Comparison of ENCODE assay signal across 11 mouse cellular contexts in the genomic region with DNA sequence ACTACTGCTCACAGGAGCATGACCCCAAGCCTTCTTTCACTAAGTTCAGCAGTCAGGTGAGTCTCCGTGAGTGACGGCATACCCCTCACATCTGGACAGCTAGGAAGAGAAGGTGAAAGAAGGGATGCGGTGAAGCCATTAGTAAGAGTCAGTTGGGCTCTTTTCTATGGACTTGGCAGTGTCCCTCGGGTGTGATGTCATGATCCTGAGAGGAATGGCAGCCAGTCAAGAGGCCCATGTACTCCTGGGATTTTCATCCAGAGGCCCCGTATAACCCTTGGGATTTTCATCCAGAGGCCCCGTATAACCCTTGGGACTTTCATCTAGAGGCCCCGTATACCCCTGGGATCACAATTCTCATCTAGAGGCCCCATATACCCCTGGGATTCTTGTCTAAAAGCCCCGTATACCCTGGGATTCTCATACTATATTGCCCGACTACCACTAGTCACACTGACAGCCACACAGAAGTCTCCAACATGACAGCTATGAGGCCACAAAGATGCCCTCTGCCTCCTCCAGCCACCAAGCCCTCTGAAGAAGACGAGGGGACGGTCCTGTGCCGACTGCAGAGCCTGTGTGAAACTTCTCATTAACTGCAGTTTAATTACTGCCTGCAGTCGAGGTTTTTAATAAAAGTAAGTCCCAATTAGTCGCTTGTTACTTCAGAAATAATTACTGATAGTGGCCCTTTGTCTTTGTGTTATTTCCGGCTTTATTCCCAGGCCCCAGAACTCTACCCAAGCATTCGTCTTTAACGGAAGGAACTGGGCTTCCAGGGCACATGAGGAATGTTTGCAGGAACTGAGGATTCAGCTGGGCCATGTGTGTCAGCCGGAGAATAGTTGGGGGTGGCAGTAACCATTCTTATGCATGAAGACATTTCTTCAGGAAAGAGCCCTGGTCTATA.
DNase-seq lines count a peak whose midpoint lies in the region; ATAC-seq lines count a peak whose summit lies in the region.
"Had no signal": no experiment of that assay in that cellular context is flagged by ENCODE, and none has a peak within 500 bp of the region (broad histone marks: within the 10 kb centered on the region; RNA-seq: fewer than 3 reads in every experiment).

No protein-coding gene starts in this region.

- no peak for DNase-seq in lung, adult 18-20 months
- no peak for DNase-seq in heart, embryonic 10.5 days (ENCODE audit: low spot score)
- no peak for DNase-seq in frontal cortex, postnatal 25 days (ENCODE audit: low spot score in 2 of 2)
- no peak for DNase-seq in gastrocnemius, postnatal 25 days
- DNase-seq: kidney, adult 11 months; liver, embryonic 13.5 days had no signal

- H3K4me1 ChIP-seq in lung, embryonic 16.5 days (replicated peaks; ENCODE audit: control insufficient read depth, insufficient read depth, low read length), result peaks cover 28% of the 10 kb centered on the region
- peaks cover 19% of the 10 kb centered on the region for H3K4me1 ChIP-seq in brown adipose tissue, adult 24 weeks (ENCODE audit: control insufficient read depth, insufficient read depth, insufficient read length, low read length)
- peaks cover 31% of the 10 kb centered on the region for H3K4me1 ChIP-seq in heart, embryonic 10.5 days

- no peak overlapping the region for H3K9ac ChIP-seq in lung, embryonic 16.5 days (ENCODE audit: low read length)
- H3K9ac ChIP-seq: hindbrain, embryonic 12.5 days; liver, embryonic 13.5 days; stomach, embryonic 15.5 days had no signal

- ATAC-seq in lung, embryonic 16.5 days (ENCODE audit: low read depth), result no peak

- 79% methylated on average over 18 of the region's 18 CpGs for WGBS in lung, embryonic 16.5 days
- WGBS in heart, embryonic 10.5 days, result 81% methylated on average over 18 of the region's 18 CpGs
- WGBS in macrophage (ENCODE audit: missing documents), result 97% methylated on average over 18 of the region's 18 CpGs

- H3K27ac ChIP-seq in lung, embryonic 16.5 days (ENCODE audit: low read length), result 0 out of 2 replicates have a peak overlapping the region, but pooled peaks have one; percentile 13
- H3K27ac ChIP-seq in brown adipose tissue, adult 24 weeks (replicated peaks; ENCODE audit: low read depth, low read length), result peak overlapping the region; percentile 77
- H3K27ac ChIP-seq in heart, embryonic 10.5 days, result peak overlapping the region; percentile 47
- peak overlapping the region; percentile 97 for H3K27ac ChIP-seq in macrophage
- H3K27ac ChIP-seq: hindbrain, embryonic 12.5 days; liver, embryonic 13.5 days; stomach, embryonic 15.5 days had no signal

- H3K79me2 ChIP-seq in macrophage (ENCODE audit: inconsistent target), result no peaks in the 10 kb centered on the region

- H3K36me3 ChIP-seq in lung, embryonic 16.5 days (ENCODE audit: control insufficient read depth, insufficient read depth, low read length), result no peaks in the 10 kb centered on the region
- no peaks in the 10 kb centered on the region for H3K36me3 ChIP-seq in heart, embryonic 10.5 days
- no peaks in the 10 kb centered on the region for H3K36me3 ChIP-seq in macrophage (ENCODE audit: inconsistent target)
- H3K36me3 ChIP-seq: liver, embryonic 13.5 days; stomach, embryonic 15.5 days had no signal

- H3K4me2 ChIP-seq in lung, embryonic 16.5 days (ENCODE audit: low read depth, low read length), result no peak overlapping the region
- H3K4me2 ChIP-seq: hindbrain, embryonic 12.5 days; liver, embryonic 13.5 days; stomach, embryonic 15.5 days had no signal

- no peaks in the 10 kb centered on the region for H3K27me3 ChIP-seq in lung, embryonic 16.5 days (ENCODE audit: control insufficient read depth, insufficient read depth, low read depth, low read length)
- no peaks in the 10 kb centered on the region for H3K27me3 ChIP-seq in heart, embryonic 10.5 days (ENCODE audit: insufficient read depth, poor library complexity, severe bottlenecking)
- H3K27me3 ChIP-seq: hindbrain, embryonic 12.5 days; liver, embryonic 13.5 days; stomach, embryonic 15.5 days had no signal

- H3K4me3 ChIP-seq in lung, embryonic 16.5 days (ENCODE audit: low read length), result no peak overlapping the region
- H3K4me3 ChIP-seq in brown adipose tissue, adult 24 weeks (ENCODE audit: insufficient read depth, low read depth, low read length), result no peak overlapping the region
- H3K4me3 ChIP-seq in heart, embryonic 10.5 days, result no peak overlapping the region
- no peak overlapping the region for H3K4me3 ChIP-seq in macrophage (ENCODE audit: inconsistent target)
- H3K4me3 ChIP-seq: hindbrain, embryonic 12.5 days; liver, embryonic 13.5 days; stomach, embryonic 15.5 days had no signal

- H3K9me3 ChIP-seq in lung, embryonic 16.5 days (ENCODE audit: control insufficient read depth, low read length), result no peaks in the 10 kb centered on the region
- 0 out of 2 replicates have a peak, but pooled peaks cover 5% of the 10 kb centered on the region for H3K9me3 ChIP-seq in heart, embryonic 10.5 days
- H3K9me3 ChIP-seq: liver, embryonic 13.5 days; stomach, embryonic 15.5 days had no signal

Comparison
In these comparisons a context has a peak if more than half of its experiments do, and no peak if none do; other contexts are left out.
1. H3K27ac ChIP-seq: peak in every context shown above with its lines; median percentile 97 in macrophage; 77 in brown adipose tissue, adult 24 weeks; 47 in heart, embryonic 10.5 days; 13 in lung, embryonic 16.5 days.